Mouse (Mus musculus): ENCODE results near the gene Olfr424. TPM values are rescaled to one million over a fixed set of nuclear protein-coding genes. Genes with fewer than 3 reads are reported as not detected.

The Olfr424 gene
- polyA plus RNA-seq, 1 experiment, result not detected

- H3K36me3 ChIP-seq (ENCODE audit: control insufficient read depth, insufficient read depth, low read length), result no peaks in the 10 kb centered on the region
- 69% methylated on average over 5 of the region's 5 CpGs for WGBS
- H3K4me1 ChIP-seq (ENCODE audit: control insufficient read depth, insufficient read depth, insufficient read length, low read length), result no peaks in the 10 kb centered on the region
- no peaks in the 10 kb centered on the region for H3K27me3 ChIP-seq (ENCODE audit: control insufficient read depth, insufficient read depth, low read length)
- no peak overlapping the region for H3K4me3 ChIP-seq (ENCODE audit: low read depth, low read length)
- H3K27ac ChIP-seq (ENCODE audit: insufficient read depth, low read depth, low read length), result no peak overlapping the region
- TF ChIP-seq CTCF (IDR thresholded peaks at IDR 0.05; ENCODE audit: extremely low read depth, insufficient read length, insufficient replicate concordance, low read depth, low read length) (no peak), POLR2A (IDR thresholded peaks at IDR 0.05; ENCODE audit: low read depth, low read length) (no peak)
Measured at GRCm38 (mm10) chr1:174170706-174171501, 39.6 kb downstream of the Olfr424 start.

DNA sequence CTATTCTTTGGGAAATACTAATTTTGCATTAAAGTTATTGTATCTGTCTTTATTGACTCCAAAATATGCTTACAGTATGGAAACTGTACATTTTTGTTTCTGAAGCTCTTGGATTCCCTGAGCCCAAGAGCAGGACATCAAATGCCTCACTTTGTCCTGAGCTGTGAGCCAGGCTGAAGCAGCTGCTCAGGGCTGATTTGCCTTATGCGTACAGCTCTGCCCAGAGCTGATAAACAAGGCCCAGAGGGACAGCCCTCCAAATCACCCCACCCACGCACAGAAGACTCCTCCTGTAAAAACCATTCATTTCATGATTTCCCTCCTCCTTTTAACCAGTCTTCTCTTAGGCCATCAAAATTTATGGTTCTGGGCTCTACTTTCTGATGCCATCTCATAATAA is 40.2 kb downstream of the Olfr424 start:
- H3K4me3 ChIP-seq (ENCODE audit: low read depth, low read length), result no peak overlapping the region
- no peak overlapping the region for H3K27ac ChIP-seq (ENCODE audit: insufficient read depth, low read depth, low read length)
- TF ChIP-seq POLR2A (IDR thresholded peaks at IDR 0.05; ENCODE audit: low read depth, low read length), result no peak
- TF ChIP-seq CTCF (IDR thresholded peaks at IDR 0.05; ENCODE audit: extremely low read depth, insufficient read length, insufficient replicate concordance, low read depth, low read length), result no peak
- no peaks in the 10 kb centered on the region for H3K36me3 ChIP-seq (ENCODE audit: control insufficient read depth, insufficient read depth, low read length)
- 27% methylated on average over 2 of the region's 2 CpGs for WGBS
- no peaks in the 10 kb centered on the region for H3K27me3 ChIP-seq (ENCODE audit: control insufficient read depth, insufficient read depth, low read length)
- H3K4me1 ChIP-seq (ENCODE audit: control insufficient read depth, insufficient read depth, insufficient read length, low read length), result no peaks in the 10 kb centered on the region

GRCm38 (mm10) chr1:174172605-174173004 is 41.3 kb downstream of the Olfr424 start, which contains the start of gene Spta1:
Gene Spta1 (plus strand): TSS chr1:174172776.
- Histone ChIP-seq H3K4me3 (ENCODE audit: low read depth, low read length) (no peak within 1 kb of the TSS), H3K27me3 (ENCODE audit: control insufficient read depth, insufficient read depth, low read length) (no peaks in the 10 kb centered on the region), H3K27ac (ENCODE audit: insufficient read depth, low read depth, low read length) (no peak within 1 kb of the TSS), H3K4me1 (ENCODE audit: control insufficient read depth, insufficient read depth, insufficient read length, low read length) (no peaks in the 10 kb centered on the region), H3K36me3 (ENCODE audit: control insufficient read depth, insufficient read depth, low read length) (no peaks in the 10 kb centered on the region)
- 53% methylated on average over 3 of the region's 3 CpGs for WGBS
- TF ChIP-seq CTCF (IDR thresholded peaks at IDR 0.05; ENCODE audit: extremely low read depth, insufficient read length, insufficient replicate concordance, low read depth, low read length) (no peak), POLR2A (IDR thresholded peaks at IDR 0.05; ENCODE audit: low read depth, low read length) (no peak)

Other genes starting within 250 kb of the Olfr424 start
- gene Ifi211, start 218.5 kb upstream of the Olfr424 start, polyA plus RNA-seq (2012; rRNA removed), result 0.06 and 0.15 TPM in 2 replicates
- gene Mndal, start 189.0 kb upstream of the Olfr424 start, polyA plus RNA-seq (2012; rRNA removed), result 0.19 and 0.33 TPM in 2 replicates
- 1.4 and 2.3 TPM in 2 replicates for gene Ifi203, start 188.8 kb upstream of the Olfr424 start, polyA plus RNA-seq (2012; rRNA removed)
- gene Ifi202b, start 148.8 kb upstream of the Olfr424 start, polyA plus RNA-seq (2012; rRNA removed), result 0.10 TPM in 1 of 2 replicates, not detected in the other
- gene Ifi205, start 99.7 kb upstream of the Olfr424 start, polyA plus RNA-seq (2012; rRNA removed), result 0.06 and 0.10 TPM in 2 replicates
- 0.10 and 0.11 TPM in 2 replicates for gene Olfr433, start 90.8 kb upstream of the Olfr424 start, polyA plus RNA-seq (2012; rRNA removed)
- gene Olfr432, start 82.3 kb upstream of the Olfr424 start, polyA plus RNA-seq (2012; rRNA removed), result 0.34 TPM in 1 of 2 replicates, not detected in the other
- not detected in 2 replicates for gene Olfr430, start 64.9 kb upstream of the Olfr424 start, polyA plus RNA-seq (2012; rRNA removed)
- gene Olfr429, start 47.2 kb upstream of the Olfr424 start, polyA plus RNA-seq (2012; rRNA removed), result not detected in 2 replicates
- not detected in 2 replicates for gene Olfr427, start 34.6 kb upstream of the Olfr424 start, polyA plus RNA-seq (2012; rRNA removed)
- not detected in 2 replicates for gene Olfr231, start 10.4 kb upstream of the Olfr424 start, polyA plus RNA-seq (2012; rRNA removed)
- not detected in 2 replicates for gene Olfr420, start 24.1 kb downstream of the Olfr424 start, polyA plus RNA-seq (2012; rRNA removed)
- gene Spta1, start 41.3 kb downstream of the Olfr424 start, polyA plus RNA-seq (2012; rRNA removed), result not detected in 2 replicates
- not detected in 2 replicates for gene Olfr419, start 120.5 kb downstream of the Olfr424 start, polyA plus RNA-seq (2012; rRNA removed)
- gene Mptx1, start 199.0 kb downstream of the Olfr424 start, polyA plus RNA-seq (2012; rRNA removed), result 1.2 and 3.5 TPM in 2 replicates
- not detected in 2 replicates for gene Olfr417, start 233.6 kb downstream of the Olfr424 start, polyA plus RNA-seq (2012; rRNA removed)

All from small intestine, adult 2 months (tissue).